Mouse (Mus musculus) MEL (cell line): Measurements from ENCODE around the gene Sorbs1. TPM values are rescaled to one million over a fixed set of nuclear protein-coding genes. Genes with fewer than 3 reads are reported as not detected.
"Not testable (repeated sequence)": the region's sequence is repeated elsewhere in the genome, so short reads cannot be mapped to it uniquely, and the experiment has no call there.

Experiments used
- DNase-seq: peaks from one replicate; pipeline ENCODE4 v3.0.0; 2011; ENCODE audit warnings: low read depth, low spot score
- H3K27ac ChIP-seq: 2 replicates; pipeline ENCODE4 v1.5.1; 2012; ENCODE audit warnings: low read depth, mild to moderate bottlenecking, control low read depth, low read length, moderate library complexity; ENCODE audit not compliant: control insufficient read depth
- H3K27me3 ChIP-seq, 2 experiments: fragments of 150-350 bp in 1 of 2; sonication (generic) in 1 of 2; 2 replicates each; pipeline ENCODE4 v1.6.1; 2012; ENCODE audit warnings: low read length in 2 of 2, mild to moderate bottlenecking in 2 of 2, improper control_type of control experiment in 1 of 2, moderate library complexity in 1 of 2; ENCODE audit not compliant: insufficient read depth in 2 of 2, control insufficient read depth in 1 of 2
- H3K36me3 ChIP-seq, 2 experiments: 2 replicates each; pipeline ENCODE4 v1.6.1; 2012 to 2014; ENCODE audit warnings: low read length in 2 of 2, improper control_type of control experiment in 1 of 2, inconsistent platforms in 1 of 2, mild to moderate bottlenecking in 1 of 2; ENCODE audit not compliant: insufficient read depth in 2 of 2, control insufficient read depth in 1 of 2
- H3K4me1 ChIP-seq, 2 experiments: fragments of 150-350 bp in 1 of 2; sonication (generic) in 1 of 2; 2 replicates each; pipeline ENCODE4 v1.6.1; 2012; ENCODE audit warnings: low read length in 2 of 2, improper control_type of control experiment in 1 of 2, mild to moderate bottlenecking in 1 of 2; ENCODE audit not compliant: insufficient read depth in 2 of 2, control insufficient read depth in 1 of 2
- H3K4me3 ChIP-seq, 2 experiments: fragments of 150-350 bp in 1 of 2; sonication (generic) in 1 of 2; 2 replicates each; pipeline ENCODE4 v1.5.1; 2012; ENCODE audit warnings: low read depth in 2 of 2, low read length in 2 of 2, mild to moderate bottlenecking in 2 of 2, moderate library complexity in 2 of 2, control low read depth in 1 of 2, improper control_type of control experiment in 1 of 2; ENCODE audit not compliant: control insufficient read depth in 1 of 2, insufficient read depth in 1 of 2
- H3K79me2 ChIP-seq: 2 replicates; pipeline ENCODE4 v1.6.1; 2012; ENCODE audit warnings: mild to moderate bottlenecking, low read length, moderate library complexity; ENCODE audit not compliant: control insufficient read depth, poor library complexity, insufficient read depth
- H3K9ac ChIP-seq: 2 replicates; pipeline ENCODE4 v1.6.1; 2012; ENCODE audit warnings: low read depth, mild to moderate bottlenecking, control low read depth, low read length, moderate library complexity; ENCODE audit not compliant: control insufficient read depth, poor library complexity, severe bottlenecking
- H3K9me3 ChIP-seq: fragments of 150-350 bp; sonication (generic); replicated peaks from 2 replicates; pipeline ENCODE4 v1.6.1; 2012; ENCODE audit warnings: mild to moderate bottlenecking, low read length, improper control_type of control experiment, moderate library complexity; ENCODE audit not compliant: insufficient read depth
- CHD2 ChIP-seq: IDR thresholded peaks from 2 replicates; pipeline ENCODE4 v1.6.1; 2011; ENCODE audit warnings: low read length, improper control_type of control experiment
- E2F4 ChIP-seq: IDR thresholded peaks from 2 replicates; pipeline ENCODE4 v1.6.1; 2011; ENCODE audit warnings: low read depth, low read length, improper control_type of control experiment, borderline replicate concordance
- ELF1 ChIP-seq: IDR thresholded peaks from 2 replicates; pipeline ENCODE4 v1.6.1; 2014; ENCODE audit warnings: low read depth, mild to moderate bottlenecking, inconsistent platforms, low read length, improper control_type of control experiment, moderate library complexity
- MAX ChIP-seq: IDR thresholded peaks from 2 replicates; pipeline ENCODE4 v1.6.1; 2011; ENCODE audit warnings: low read length, improper control_type of control experiment
- MEF2A ChIP-seq: IDR thresholded peaks from 2 replicates; pipeline ENCODE4 v1.6.1; 2014; ENCODE audit warnings: low read depth, mild to moderate bottlenecking, inconsistent platforms, low read length, improper control_type of control experiment; ENCODE audit not compliant: poor library complexity, insufficient replicate concordance, severe bottlenecking; ENCODE audit errors: extremely low read depth
- MXI1 ChIP-seq: IDR thresholded peaks from 2 replicates; pipeline ENCODE4 v1.6.1; 2011; ENCODE audit warnings: mild to moderate bottlenecking, low read depth, low read length, improper control_type of control experiment
- NELFE ChIP-seq: IDR thresholded peaks from 2 replicates; pipeline ENCODE4 v1.6.1; 2011; ENCODE audit warnings: low read depth, low read length, improper control_type of control experiment
- NRF1 ChIP-seq: IDR thresholded peaks from 2 replicates; pipeline ENCODE4 v1.6.1; 2014; ENCODE audit warnings: low read depth, mild to moderate bottlenecking, inconsistent platforms, low read length, improper control_type of control experiment, moderate library complexity; ENCODE audit not compliant: poor library complexity, insufficient read depth, severe bottlenecking
- POLR2A ChIP-seq, 2 experiments: IDR thresholded peaks; 2 replicates each; pipeline ENCODE4 v1.6.1; 2011 to 2012; ENCODE audit warnings: low read length in 2 of 2, mild to moderate bottlenecking in 2 of 2, control low read depth in 1 of 2, improper control_type of control experiment in 1 of 2, low read depth in 1 of 2, moderate library complexity in 1 of 2; ENCODE audit not compliant: control insufficient read depth in 1 of 2, insufficient read depth in 1 of 2, poor library complexity in 1 of 2
- SIN3A ChIP-seq: IDR thresholded peaks from 2 replicates; pipeline ENCODE4 v1.6.1; 2012; ENCODE audit warnings: low read length, improper control_type of control experiment, inconsistent platforms
- SMC3 ChIP-seq: IDR thresholded peaks from 2 replicates; pipeline ENCODE4 v1.6.1; 2011; ENCODE audit warnings: low read depth, low read length, improper control_type of control experiment
- TBP ChIP-seq: IDR thresholded peaks from 2 replicates; pipeline ENCODE4 v1.8.0; 2011; ENCODE audit warnings: low read depth, low read length, improper control_type of control experiment
- TCF12 ChIP-seq: IDR thresholded peaks from 2 replicates; pipeline ENCODE4 v1.6.1; 2014; ENCODE audit warnings: low read depth, mild to moderate bottlenecking, inconsistent platforms, low read length, improper control_type of control experiment, moderate library complexity
- UBTF ChIP-seq: IDR thresholded peaks from 2 replicates; pipeline ENCODE4 v1.6.1; 2012; ENCODE audit warnings: low read depth, mild to moderate bottlenecking, inconsistent platforms, low read length, improper control_type of control experiment, moderate library complexity, borderline replicate concordance; ENCODE audit not compliant: insufficient read depth
- USF1 ChIP-seq: IDR thresholded peaks from 2 replicates; pipeline ENCODE4 v1.6.1; 2014; ENCODE audit warnings: low read depth, mild to moderate bottlenecking, inconsistent platforms, low read length, improper control_type of control experiment, moderate library complexity
- ZMIZ1 ChIP-seq: IDR thresholded peaks from 2 replicates; pipeline ENCODE4 v1.6.1; 2012; ENCODE audit warnings: low read depth, mild to moderate bottlenecking, inconsistent platforms, low read length, improper control_type of control experiment, moderate library complexity
- ZNF384 ChIP-seq: IDR thresholded peaks from 2 replicates; pipeline ENCODE4 v1.6.1; 2012; ENCODE audit warnings: low read depth, mild to moderate bottlenecking, inconsistent platforms, low read length, improper control_type of control experiment
- polyA plus RNA-seq, 2 experiments: library from polyadenylated mRNA; stranded (reverse) in 1 of 2; unstranded in 1 of 2; fragments of >175 nt in 1 of 2; fragments of >200 nt in 1 of 2; gene quantifications; 2 replicates each; pipeline versions ENCODE4 v1.2.1 to v1.2.4; 2012; ENCODE audit warnings: low replicate concordance in 2 of 2, low read depth in 1 of 2; ENCODE audit not compliant: insufficient read length in 2 of 2, insufficient read depth in 1 of 2, missing spikeins in 1 of 2
- total RNA-seq: library from RNA; depleted of rRNA; stranded (reverse); fragments of 300-350 nt; gene quantifications from 2 replicates; pipeline ENCODE4 v1.2.3, GENCODE M21; 2012; rRNA removed

Sorbs1 gene
- total RNA-seq (1.3 and 2.2 TPM in 2 replicates), polyA plus RNA-seq (1 to 10 TPM in 1 of 2 experiments, not detected in 1; 5.3 TPM)

DNA sequence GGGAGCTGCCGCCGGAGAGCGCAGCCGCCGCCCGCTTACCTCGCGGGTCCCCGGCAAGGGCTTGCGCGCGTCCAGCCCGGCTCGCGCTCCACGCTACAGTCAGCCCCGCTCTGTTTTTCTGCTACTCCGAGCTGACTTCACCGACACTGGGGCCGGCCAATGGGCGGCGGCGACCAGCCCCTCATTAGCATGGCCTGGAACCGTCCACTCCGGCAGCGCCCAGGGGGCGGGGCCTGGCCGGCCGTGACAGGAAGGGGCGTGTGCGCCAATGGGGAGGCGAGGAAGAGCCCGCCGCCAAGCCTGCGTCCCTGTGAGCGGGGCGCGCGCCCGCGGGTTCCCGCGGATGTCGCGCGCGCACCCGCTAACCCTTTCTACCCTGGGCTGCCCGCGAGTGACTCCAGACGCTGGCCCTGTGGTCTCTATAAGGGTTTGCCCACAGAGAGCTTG, at the start of gene Sorbs1:
Gene Sorbs1, minus strand, starts transcription at position 148 of the 447 bp plus-strand sequence.
- Histone ChIP-seq H3K9ac (peak within 1 kb of the TSS; percentile 90), H3K4me1 (peaks cover 0 to 13% of the 10 kb centered on the region in 2 experiments; a peak in 2 of 4 replicates), H3K9me3 (no peaks in the 10 kb centered on the region), H3K4me3 (peak within 1 kb of the TSS; percentile 89 to 90), H3K27me3 (no peaks in the 10 kb centered on the region), H3K79me2 (no peaks in the 10 kb centered on the region; the same call in 1 of the 2 replicates), H3K36me3 (peaks cover 0 to 9% of the 10 kb centered on the region in 2 experiments; a peak in 2 of 4 replicates), H3K27ac (peak within 1 kb of the TSS; percentile 20)
- peak; percentile 97 for DNase-seq
- TF ChIP-seq SIN3A (peak; percentile 82), MAX (peak; percentile 37; the same call in 1 of the 2 replicates), NELFE (peak; percentile 67), POLR2A (IDR thresholded peaks at IDR 0.05; ENCODE audit: control insufficient read depth in 1 of 2, insufficient read depth in 1 of 2, low read depth in 1 of 2, low read length in 2 of 2, poor library complexity in 1 of 2) (peak; percentile 45 to 72), MEF2A (no peak), MXI1 (peak; percentile 77), NRF1 (0 out of 2 replicates have a peak, but pooled peaks have one; percentile 33), TBP (peak; percentile 53; the same call in 1 of the 2 replicates), USF1 (peak; percentile 53), E2F4 (peak; percentile 60; the same call in 1 of the 2 replicates), ZMIZ1 (peak; percentile 69; the same call in 1 of the 2 replicates), UBTF (peak; percentile 92; the same call in 1 of the 2 replicates), ELF1 (peak; percentile 58), CHD2 (no peak), TCF12 (peak; percentile 66), ZNF384 (no peak), SMC3 (no peak)

GRCm38 (mm10) chr19:40561521-40561920, 47.9 kb upstream of the Sorbs1 start:
- DNase-seq, H3K27ac ChIP-seq, H3K4me1 ChIP-seq, H3K27me3 ChIP-seq, H3K4me3 ChIP-seq, H3K9me3 ChIP-seq, H3K79me2 ChIP-seq, H3K9ac ChIP-seq: not testable (repeated sequence)
- H3K36me3 ChIP-seq, result peaks cover 0 to 16% of the 10 kb centered on the region in 2 experiments; a peak in 2 of 4 replicates
